Mouse (Mus musculus): ENCODE measurements around the gene Emb. TPM values are rescaled to one million over a fixed set of nuclear protein-coding genes. Genes with fewer than 3 reads are reported as not detected.
"Not testable (repeated sequence)": the region's sequence is repeated elsewhere in the genome, so short reads cannot be mapped to it uniquely, and the experiment has no call there.

Emb gene
- polyA plus RNA-seq (2012; rRNA removed), result 5.4 and 10.6 TPM in 2 replicates
- 14.5 and 20.9 TPM in 2 replicates for polyA plus RNA-seq (2014; fragmentation: Nextera tagmentation; extraction: Ambion mirVana)

DNA sequence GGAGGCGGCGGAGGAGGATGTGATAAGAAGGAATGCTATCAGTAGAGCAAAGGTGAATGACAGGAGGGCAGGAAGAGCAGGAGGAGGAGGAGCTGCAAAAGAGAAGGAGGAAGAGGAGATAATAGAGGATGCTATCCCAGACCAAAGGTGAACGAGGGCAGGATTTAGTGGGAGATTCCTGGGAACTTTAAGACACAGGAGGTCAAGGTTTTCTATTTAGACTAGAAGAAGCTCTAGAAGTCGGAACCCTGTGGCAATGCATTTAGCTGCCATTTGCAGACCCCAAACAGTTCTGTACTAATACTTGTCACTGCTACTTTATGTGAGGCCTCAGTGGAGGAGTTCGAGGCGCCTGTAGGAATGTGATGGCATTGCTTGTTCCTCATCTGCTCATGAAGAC, at the start of gene Emb:
Gene Emb (plus strand): TSS at position 301 of the 400 bp plus-strand sequence.
- DNase-seq (ENCODE audit: low read depth in 3 of 3, low spot score in 3 of 3), result no peak
- H3K9ac ChIP-seq (replicated peaks), result no peak within 1 kb of the TSS
- no peaks in the 10 kb centered on the region for H3K9me3 ChIP-seq (ENCODE audit: control insufficient read depth, low read length)
- no peak for ATAC-seq (ENCODE audit: insufficient read depth)
- no peak within 1 kb of the TSS for H3K4me3 ChIP-seq (ENCODE audit: insufficient read depth in 1 of 2, low read depth in 2 of 2, low read length in 2 of 2)
- H3K4me2 ChIP-seq (ENCODE audit: low read depth), result no peak within 1 kb of the TSS
- no peak within 1 kb of the TSS for H3K27ac ChIP-seq
- TF ChIP-seq EP300 (IDR thresholded peaks at IDR 0.05; ENCODE audit: low read depth), result no peak
- no peak for TF ChIP-seq CTCF (IDR thresholded peaks at IDR 0.05; ENCODE audit: low read depth)
- no peaks in the 10 kb centered on the region for H3K27me3 ChIP-seq (ENCODE audit: control insufficient read depth, insufficient read depth, low read length)
- peaks cover 0 to 2% of the 10 kb centered on the region in 2 experiments; a peak in 1 of 4 replicates for H3K4me1 ChIP-seq (replicated peaks; ENCODE audit: control insufficient read depth in 2 of 2, insufficient read depth in 2 of 2, low read length in 1 of 2)
- 37% methylated on average over 6 of the region's 6 CpGs for WGBS (ENCODE audit: insufficient replicate concordance)
- H3K36me3 ChIP-seq (replicated peaks; ENCODE audit: control insufficient read depth, insufficient read depth, low read depth), result no peaks in the 10 kb centered on the region

DNA sequence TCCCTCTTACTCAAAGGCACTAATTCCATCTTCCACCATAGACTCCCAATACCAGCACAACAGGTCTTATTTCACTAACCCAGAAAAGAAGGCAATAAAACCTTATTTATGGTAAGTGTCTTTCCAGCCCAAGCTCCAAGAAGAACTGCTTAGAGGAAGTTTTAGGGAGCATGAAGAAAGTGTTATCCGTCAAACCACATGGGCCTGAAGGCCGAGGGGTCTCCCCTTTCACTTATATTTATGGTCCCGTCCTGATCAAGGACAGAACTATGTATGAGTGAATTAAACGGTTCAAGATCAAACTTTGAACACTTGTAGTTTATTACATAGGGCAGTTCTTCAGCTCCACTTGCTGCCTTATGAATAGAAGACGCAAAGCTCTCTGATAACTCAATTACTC, 44.4 kb upstream of the Emb start:
- Histone ChIP-seq H3K9ac (replicated peaks) (no peak overlapping the region), H3K36me3 (replicated peaks; ENCODE audit: control insufficient read depth, insufficient read depth, low read depth) (no peaks in the 10 kb centered on the region), H3K9me3 (ENCODE audit: control insufficient read depth, low read length) (no peaks in the 10 kb centered on the region), H3K4me1 (replicated peaks; ENCODE audit: control insufficient read depth in 2 of 2, insufficient read depth in 2 of 2, low read length in 1 of 2) (no peaks in the 10 kb centered on the region), H3K27me3 (ENCODE audit: control insufficient read depth, insufficient read depth, low read length) (no peaks in the 10 kb centered on the region), H3K4me3 (ENCODE audit: insufficient read depth in 1 of 2, low read depth in 2 of 2, low read length in 2 of 2) (no peak overlapping the region), H3K4me2 (ENCODE audit: low read depth) (no peak overlapping the region), H3K27ac (no peak overlapping the region)
- TF ChIP-seq CTCF (IDR thresholded peaks at IDR 0.05; ENCODE audit: low read depth) (no peak), EP300 (IDR thresholded peaks at IDR 0.05; ENCODE audit: low read depth) (no peak)
- no peak for ATAC-seq (ENCODE audit: insufficient read depth)
- 54% methylated on average over 5 of the region's 5 CpGs for WGBS (ENCODE audit: insufficient replicate concordance)
- no peak for DNase-seq (ENCODE audit: low read depth in 3 of 3, low spot score in 3 of 3)

DNA sequence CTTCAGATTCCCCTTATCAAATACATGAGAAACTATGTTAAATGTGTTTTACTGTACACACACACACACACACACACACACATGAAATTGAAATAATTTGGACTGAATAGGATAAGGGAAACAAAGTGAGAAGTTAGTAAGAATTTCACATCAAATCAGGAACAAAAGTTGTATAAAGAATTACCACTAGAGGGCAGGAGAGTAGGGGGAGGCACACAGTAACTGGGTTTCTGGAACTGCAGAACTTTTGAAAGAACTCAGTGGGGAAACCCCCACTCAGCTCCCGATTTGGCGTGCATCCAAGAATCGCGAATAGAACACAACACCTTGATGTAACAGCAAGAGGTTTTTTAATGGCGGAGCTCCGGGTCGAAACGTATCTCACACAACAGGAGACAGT, 43.3 kb upstream of the Emb start:
- Histone ChIP-seq H3K9ac (replicated peaks) (no peak overlapping the region), H3K4me2 (ENCODE audit: low read depth) (no peak overlapping the region), H3K36me3 (replicated peaks; ENCODE audit: control insufficient read depth, insufficient read depth, low read depth) (no peaks in the 10 kb centered on the region), H3K27ac (no peak overlapping the region), H3K27me3 (ENCODE audit: control insufficient read depth, insufficient read depth, low read length) (no peaks in the 10 kb centered on the region), H3K4me3 (ENCODE audit: insufficient read depth in 1 of 2, low read depth in 2 of 2, low read length in 2 of 2) (no peak overlapping the region), H3K9me3 (ENCODE audit: control insufficient read depth, low read length) (no peaks in the 10 kb centered on the region), H3K4me1 (replicated peaks; ENCODE audit: control insufficient read depth in 2 of 2, insufficient read depth in 2 of 2, low read length in 1 of 2) (no peaks in the 10 kb centered on the region)
- ATAC-seq (ENCODE audit: insufficient read depth) (no peak), DNase-seq (ENCODE audit: low read depth in 3 of 3, low spot score in 3 of 3) (no peak)
- TF ChIP-seq CTCF (IDR thresholded peaks at IDR 0.05; ENCODE audit: low read depth) (peak; percentile 11; the same call in 1 of the 2 replicates), EP300 (IDR thresholded peaks at IDR 0.05; ENCODE audit: low read depth) (no peak)
- WGBS (ENCODE audit: insufficient replicate concordance), result 76% methylated on average over 8 of the region's 8 CpGs

DNA sequence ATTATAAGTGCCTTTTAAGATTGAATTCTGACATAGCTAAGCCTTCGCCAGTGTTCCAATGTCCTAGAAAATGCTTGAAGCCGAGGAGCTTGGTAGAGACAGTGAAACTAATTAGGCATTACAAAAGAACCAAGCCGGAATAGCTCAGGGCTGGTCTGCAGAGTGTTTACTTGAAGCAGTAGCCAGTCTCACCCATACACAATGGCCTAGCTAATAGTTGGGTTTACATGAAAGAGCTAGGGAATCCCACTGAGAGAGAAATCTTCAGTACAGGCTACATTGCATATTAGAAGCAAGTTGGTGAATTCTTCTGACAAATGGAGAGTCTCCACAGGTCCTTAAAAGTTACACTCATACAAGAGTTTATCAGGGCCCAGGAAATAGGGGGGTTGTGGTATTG, 27.4 kb upstream of the Emb start:
- H3K4me1 ChIP-seq (replicated peaks; ENCODE audit: control insufficient read depth in 2 of 2, insufficient read depth in 2 of 2, low read length in 1 of 2); H3K27me3 ChIP-seq (ENCODE audit: control insufficient read depth, insufficient read depth, low read length); H3K4me2 ChIP-seq (ENCODE audit: low read depth); DNase-seq (ENCODE audit: low read depth in 3 of 3, low spot score in 3 of 3); H3K4me3 ChIP-seq (ENCODE audit: insufficient read depth in 1 of 2, low read depth in 2 of 2, low read length in 2 of 2); ATAC-seq (ENCODE audit: insufficient read depth); H3K9ac ChIP-seq (replicated peaks); H3K36me3 ChIP-seq (replicated peaks; ENCODE audit: control insufficient read depth, insufficient read depth, low read depth); H3K27ac ChIP-seq; H3K9me3 ChIP-seq (ENCODE audit: control insufficient read depth, low read length): not testable (repeated sequence)
- WGBS (ENCODE audit: insufficient replicate concordance), result 60% methylated on average over 3 of the region's 3 CpGs

DNA sequence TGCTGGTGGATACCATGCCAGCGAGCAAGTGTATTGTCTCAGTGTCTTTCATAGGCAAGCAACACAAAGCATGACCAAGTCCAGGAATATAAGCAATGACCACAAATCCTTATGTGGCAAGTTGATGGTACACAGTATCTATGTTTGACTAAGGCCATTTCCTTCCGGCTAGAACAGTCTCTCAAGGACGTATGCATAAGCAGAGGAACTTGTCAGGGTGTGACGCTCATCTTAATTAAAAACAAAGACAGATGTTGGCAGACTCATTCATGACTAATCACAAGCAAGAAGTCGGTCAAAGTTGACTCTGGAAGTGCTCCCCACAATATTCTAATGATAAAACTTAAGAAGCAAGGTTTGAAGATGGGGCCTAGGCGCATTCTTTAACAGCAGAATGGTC, 25.0 kb upstream of the Emb start:
- Histone ChIP-seq H3K9me3 (ENCODE audit: control insufficient read depth, low read length) (no peaks in the 10 kb centered on the region), H3K4me3 (ENCODE audit: insufficient read depth in 1 of 2, low read depth in 2 of 2, low read length in 2 of 2) (no peak overlapping the region), H3K27ac (no peak overlapping the region), H3K36me3 (replicated peaks; ENCODE audit: control insufficient read depth, insufficient read depth, low read depth) (no peaks in the 10 kb centered on the region), H3K27me3 (ENCODE audit: control insufficient read depth, insufficient read depth, low read length) (no peaks in the 10 kb centered on the region), H3K4me1 (replicated peaks; ENCODE audit: control insufficient read depth in 2 of 2, insufficient read depth in 2 of 2, low read length in 1 of 2) (no peaks in the 10 kb centered on the region), H3K4me2 (ENCODE audit: low read depth) (no peak overlapping the region), H3K9ac (replicated peaks) (no peak overlapping the region)
- DNase-seq (ENCODE audit: low read depth in 3 of 3, low spot score in 3 of 3) (no peak), ATAC-seq (ENCODE audit: insufficient read depth) (no peak)
- TF ChIP-seq EP300 (IDR thresholded peaks at IDR 0.05; ENCODE audit: low read depth) (no peak), CTCF (IDR thresholded peaks at IDR 0.05; ENCODE audit: low read depth) (no peak)
- 45% methylated on average over 6 of the region's 6 CpGs for WGBS (ENCODE audit: insufficient replicate concordance)
